Mouse (Mus musculus) cerebellum, adult 2 months (tissue): ENCODE data around the gene Capn15. TPM values are rescaled to one million over a fixed set of nuclear protein-coding genes. Genes with fewer than 3 reads are reported as not detected.

Experiments
- DNase-seq, 2 experiments: peaks; one replicate each; pipeline ENCODE4 v3.0.0; 2021
- H3K27ac ChIP-seq: fragments of 200-500 bp; 2 replicates; pipeline ENCODE4 v1.5.1; 2012; ENCODE audit warnings: low read length, control low read depth, inconsistent platforms; ENCODE audit not compliant: insufficient read depth
- H3K27me3 ChIP-seq: fragments of 200-500 bp; 2 replicates; pipeline ENCODE4 v1.6.1; 2012; ENCODE audit warnings: inconsistent platforms, mild to moderate bottlenecking, low read length, moderate library complexity; ENCODE audit not compliant: control insufficient read depth, insufficient read depth
- H3K4me1 ChIP-seq: fragments of 200-500 bp; 2 replicates; pipeline ENCODE4 v1.6.1; 2011; ENCODE audit warnings: low read length; ENCODE audit not compliant: control insufficient read depth, insufficient read depth
- H3K4me3 ChIP-seq: fragments of 200-500 bp; replicated peaks from 2 replicates; pipeline ENCODE3; 2011; ENCODE audit warnings: mild to moderate bottlenecking, low read depth, low read length, control low read depth; ENCODE audit not compliant: insufficient read depth
- CTCF ChIP-seq: fragments of 200-500 bp; IDR thresholded peaks from 2 replicates; pipeline ENCODE4 v1.5.1; 2011; ENCODE audit warnings: low read depth, mild to moderate bottlenecking, control low read depth, low read length, moderate library complexity, borderline replicate concordance; ENCODE audit not compliant: insufficient read depth
- POLR2A ChIP-seq: fragments of 200-500 bp; IDR thresholded peaks from 2 replicates; pipeline ENCODE4 v1.6.1; 2011; ENCODE audit warnings: low read length, control low read depth, borderline replicate concordance; ENCODE audit not compliant: insufficient read depth
- WGBS: fragments of 180-500 bp; shearing (Covaris S2); methylation state at CpG from one replicate; pipeline ENCODE4 v1.1.7; 2018; 5-methylcytosine and 5-hydroxymethylcytosine counted together
- polyA plus RNA-seq: library from polyadenylated mRNA; depleted of rRNA; stranded (reverse); fragments of >200 nt; gene quantifications from 2 replicates; pipeline ENCODE4 v1.2.3, GENCODE M21; 2012

Gene Capn15
- polyA plus RNA-seq, 1 experiment, result 88.7 TPM

DNA sequence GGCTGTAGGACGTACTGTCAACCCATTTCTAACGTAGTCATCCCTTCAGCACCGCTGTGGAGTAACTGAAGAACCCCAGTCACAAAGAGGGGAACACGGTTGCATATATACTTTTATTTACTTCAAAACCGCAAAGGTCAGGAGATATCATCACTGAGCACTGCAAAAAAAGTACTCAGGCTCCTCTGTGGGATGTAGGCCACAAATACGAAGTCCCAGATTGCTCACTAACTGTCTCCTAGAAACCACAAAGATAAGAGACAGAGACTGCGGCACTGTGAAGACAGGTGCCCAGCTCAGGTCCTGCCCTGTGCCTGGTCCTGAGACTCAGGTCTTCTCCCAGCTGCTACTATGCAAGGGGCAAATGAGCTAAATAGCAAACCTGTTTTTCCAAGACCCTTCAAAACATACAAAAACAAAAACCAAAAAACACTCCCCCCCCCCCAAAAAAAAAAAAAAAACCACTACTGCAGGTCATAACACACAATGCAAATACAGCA lies 35.3 kb upstream of the Capn15 start:
- DNase-seq, result no peak
- Histone ChIP-seq H3K27ac (no peak overlapping the region), H3K27me3 (no peaks in the 10 kb centered on the region), H3K4me1 (peaks cover 11% of the 10 kb centered on the region), H3K4me3 (no peak overlapping the region)
- TF ChIP-seq CTCF (no peak), POLR2A (no peak)
- 90% methylated on average over 7 of the region's 7 CpGs for WGBS

DNA sequence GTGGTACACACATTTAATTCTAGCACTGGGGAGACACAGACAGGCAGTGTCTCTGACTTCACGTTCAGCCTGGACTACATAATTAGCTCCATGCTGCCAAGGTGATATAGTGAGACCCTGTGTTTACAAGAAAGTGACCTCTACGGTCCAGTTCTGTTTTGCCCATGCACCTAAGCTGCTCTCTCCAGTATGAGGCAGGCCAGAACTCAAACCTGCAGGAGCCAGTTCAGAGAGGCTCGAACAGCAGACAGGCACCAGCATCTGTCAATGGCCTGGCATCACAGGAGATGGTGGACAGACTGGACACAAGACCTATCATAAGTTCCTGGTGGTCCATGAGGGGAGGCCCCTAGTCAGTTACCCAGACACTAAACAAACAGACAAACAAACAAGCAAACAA lies 32.8 kb upstream of the Capn15 start:
- Histone ChIP-seq H3K27me3 (no peaks in the 10 kb centered on the region), H3K4me1 (peaks cover 11% of the 10 kb centered on the region), H3K27ac (peak overlapping the region; percentile 82), H3K4me3 (no peak overlapping the region)
- WGBS, result 32% methylated on average over 3 of the region's 3 CpGs
- TF ChIP-seq POLR2A, result no peak
- no peak for TF ChIP-seq CTCF
- no peak for DNase-seq

DNA sequence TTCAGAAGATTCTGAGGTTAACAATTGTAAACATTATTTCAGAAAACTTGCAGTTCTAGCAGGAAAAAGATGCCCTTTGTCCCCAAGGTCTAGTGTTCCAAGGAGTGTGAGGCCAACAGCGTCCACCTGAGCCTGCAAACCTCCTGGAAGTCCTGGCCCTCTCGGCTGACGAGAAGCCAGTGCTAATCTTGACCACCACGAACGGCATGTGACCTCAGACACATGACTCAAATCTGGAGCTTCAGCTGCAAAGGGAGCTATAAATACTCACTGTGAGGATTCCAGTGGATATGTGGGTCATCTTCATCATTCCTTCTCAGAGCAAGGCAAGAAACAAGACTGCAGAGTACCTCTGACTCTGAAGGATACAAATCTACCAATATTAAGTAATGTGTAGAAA lies 32.4 kb upstream of the Capn15 start:
- peak; percentile 56 to 71 for DNase-seq
- no peak overlapping the region for H3K4me3 ChIP-seq
- no peaks in the 10 kb centered on the region for H3K27me3 ChIP-seq
- peaks cover 11% of the 10 kb centered on the region for H3K4me1 ChIP-seq
- peak overlapping the region; percentile 82; the same call in 1 of the 2 replicates for H3K27ac ChIP-seq
- no peak for TF ChIP-seq POLR2A
- no peak for TF ChIP-seq CTCF
- 6% methylated on average over 5 of the region's 5 CpGs for whole genome bisulfite sequencing

DNA sequence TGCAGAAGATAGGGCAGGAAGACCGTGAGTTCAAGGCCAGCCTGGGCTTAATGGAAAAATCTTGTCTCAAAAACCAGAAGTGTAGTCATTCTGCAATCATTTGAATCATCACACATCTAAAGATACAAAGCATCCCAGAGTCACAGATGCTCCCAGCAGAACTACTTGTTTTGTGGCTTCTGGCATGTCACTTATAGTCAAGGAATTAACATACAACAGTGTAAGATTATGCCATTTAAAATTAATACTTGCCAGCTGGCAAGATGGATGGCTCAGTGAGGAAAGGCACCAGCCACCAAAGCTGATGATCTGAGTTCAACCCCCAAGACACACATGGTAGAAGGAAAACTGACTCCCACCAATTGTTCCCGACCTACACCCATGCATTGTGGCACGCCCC lies 31.4 kb upstream of the Capn15 start:
- Histone ChIP-seq H3K4me1 (peaks cover 12% of the 10 kb centered on the region), H3K27ac (no peak overlapping the region), H3K27me3 (no peaks in the 10 kb centered on the region), H3K4me3 (no peak overlapping the region)
- no peak for DNase-seq
- 86% methylated on average over 3 of the region's 3 CpGs for WGBS
- TF ChIP-seq POLR2A (no peak), CTCF (no peak)

DNA sequence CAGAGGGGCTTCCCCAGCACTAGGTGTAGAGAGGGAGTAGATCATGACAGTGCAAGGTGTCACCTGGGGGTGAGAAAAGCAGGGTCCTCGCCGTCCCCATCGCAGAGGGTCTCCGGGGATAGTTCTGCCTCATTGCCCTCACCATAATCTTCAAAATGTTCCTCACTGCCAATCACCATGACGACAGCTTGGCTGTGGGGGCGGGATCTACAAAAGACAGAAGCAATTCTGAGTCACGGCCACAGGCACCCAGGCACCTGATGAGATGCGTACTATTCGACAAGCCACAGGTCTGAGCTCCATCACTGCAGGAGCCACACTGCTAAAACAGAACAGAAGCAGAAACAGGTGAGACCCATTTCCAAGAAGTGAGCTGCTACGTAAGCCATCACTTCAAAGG lies 28.1 kb upstream of the Capn15 start:
- TF ChIP-seq POLR2A, result no peak
- no peak for TF ChIP-seq CTCF
- no peak overlapping the region for H3K4me3 ChIP-seq
- DNase-seq, result no peak
- H3K4me1 ChIP-seq, result peaks cover 13% of the 10 kb centered on the region
- H3K27ac ChIP-seq, result no peak overlapping the region
- 43% methylated on average over 10 of the region's 10 CpGs for WGBS
- no peaks in the 10 kb centered on the region for H3K27me3 ChIP-seq

DNA sequence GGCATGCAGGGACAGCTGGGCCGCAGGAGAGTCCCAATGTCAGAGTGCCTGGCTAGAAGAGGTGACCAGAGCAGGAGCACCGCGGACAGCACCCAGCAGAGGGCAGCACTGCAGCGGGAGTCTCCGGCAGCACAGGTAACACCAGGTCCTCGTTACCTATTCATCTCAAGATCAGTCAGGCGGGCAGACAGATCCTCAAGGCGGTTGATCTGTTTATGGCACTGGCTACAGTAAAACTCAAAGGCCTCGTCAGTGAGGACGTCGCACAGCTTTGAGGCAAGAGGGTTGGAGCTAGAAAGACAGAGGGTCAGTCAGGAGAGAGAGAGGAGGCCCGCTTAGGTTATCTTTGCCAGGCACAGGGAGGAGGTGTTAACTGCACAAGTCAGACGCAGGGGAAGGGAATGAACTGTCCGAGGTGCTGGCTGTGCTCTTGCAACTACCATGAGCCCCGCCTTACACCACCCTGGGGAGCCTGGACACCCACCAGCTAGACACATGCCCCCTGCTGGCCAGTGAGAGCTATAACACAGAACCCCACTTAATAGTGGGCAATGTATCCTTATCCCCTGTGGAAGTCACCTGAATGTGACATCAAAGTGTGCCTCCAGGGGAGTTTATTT lies 26.4 kb upstream of the Capn15 start:
- H3K27ac ChIP-seq, result peak overlapping the region; percentile 58; the same call in 1 of the 2 replicates
- peaks cover 4% of the 10 kb centered on the region for H3K4me1 ChIP-seq
- peak; percentile 91 to 95 for DNase-seq
- TF ChIP-seq CTCF (peak; percentile 93), POLR2A (peak; percentile 32; the same call in 1 of the 2 replicates)
- H3K27me3 ChIP-seq, result no peaks in the 10 kb centered on the region
- H3K4me3 ChIP-seq, result peak overlapping the region; percentile 48
- WGBS, result 5% methylated on average over 15 of the region's 15 CpGs

DNA sequence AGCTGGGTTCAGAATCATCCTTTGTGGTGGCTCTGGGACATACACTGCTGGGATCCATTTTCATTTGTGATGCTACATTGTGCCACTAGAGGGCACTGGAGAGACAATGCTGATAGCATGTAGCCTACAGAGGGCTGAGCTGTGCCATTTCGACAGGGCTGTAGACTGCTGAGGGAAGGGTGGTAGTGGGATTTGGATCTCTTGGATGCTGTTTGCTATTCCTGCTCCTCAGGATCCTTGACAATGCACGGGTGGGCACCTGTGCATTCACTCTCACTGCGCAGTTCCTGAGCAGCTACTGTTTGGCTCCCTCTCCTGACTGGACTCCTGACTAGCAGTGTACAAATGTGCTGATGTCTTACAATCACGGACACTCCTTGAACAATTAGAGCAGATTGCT lies 23.9 kb upstream of the Capn15 start:
- peak; percentile 82 to 83 for DNase-seq
- TF ChIP-seq CTCF (peak; percentile 94), POLR2A (no peak)
- Histone ChIP-seq H3K27me3 (no peaks in the 10 kb centered on the region), H3K27ac (no peak overlapping the region), H3K4me1 (peaks cover 4% of the 10 kb centered on the region), H3K4me3 (no peak overlapping the region)
- 22% methylated on average over 4 of the region's 4 CpGs for WGBS

DNA sequence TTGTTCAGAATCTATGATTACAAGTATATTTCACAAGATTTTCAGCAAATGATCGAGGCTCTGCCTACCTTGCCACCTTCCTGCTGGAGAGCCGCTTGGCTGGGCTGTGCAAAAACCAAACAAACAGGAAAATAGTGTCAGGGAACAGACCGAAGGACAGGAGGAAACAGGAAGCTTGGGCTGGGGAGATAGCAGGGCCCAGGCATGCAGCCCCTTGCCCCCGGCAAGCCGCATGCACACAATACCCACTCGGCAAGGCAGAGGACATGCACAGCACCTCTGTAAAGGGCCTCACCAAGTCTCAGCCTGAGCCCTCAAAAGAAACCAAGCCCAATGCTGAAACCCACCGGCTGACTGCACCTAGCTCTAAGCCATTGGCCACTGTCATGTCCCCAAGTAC lies 23.2 kb upstream of the Capn15 start:
- H3K27ac ChIP-seq, result no peak overlapping the region
- no peak for TF ChIP-seq CTCF
- no peak for TF ChIP-seq POLR2A
- no peaks in the 10 kb centered on the region for H3K27me3 ChIP-seq
- H3K4me3 ChIP-seq, result no peak overlapping the region
- H3K4me1 ChIP-seq, result peaks cover 4% of the 10 kb centered on the region
- 92% methylated on average over 7 of the region's 7 CpGs for WGBS
- DNase-seq, result no peak

DNA sequence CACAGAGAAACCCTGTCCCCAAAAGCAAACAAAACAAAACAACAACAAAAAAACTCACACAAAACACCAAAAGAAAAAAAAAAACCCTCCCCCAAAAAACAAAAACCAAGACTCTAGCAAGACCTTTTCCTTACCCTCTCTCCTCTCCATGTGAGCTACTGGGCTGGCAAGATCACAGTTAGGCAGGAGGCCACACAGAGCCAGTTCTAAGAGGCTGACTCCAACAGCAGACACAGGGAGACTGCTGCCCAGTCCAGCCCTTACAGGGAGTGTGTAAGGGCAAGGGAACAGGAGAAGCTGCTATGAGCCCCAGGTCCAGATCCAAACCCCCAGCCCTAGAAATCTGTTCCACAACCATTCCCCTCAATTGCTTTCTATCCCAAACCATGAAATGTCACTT lies 22.7 kb upstream of the Capn15 start:
- Histone ChIP-seq H3K4me1 (peaks cover 4% of the 10 kb centered on the region), H3K27ac (no peak overlapping the region), H3K27me3 (no peaks in the 10 kb centered on the region), H3K4me3 (no peak overlapping the region)
- no peak for TF ChIP-seq CTCF
- TF ChIP-seq POLR2A, result no peak
- no peak for DNase-seq
